Mouse (Mus musculus) heart, adult 2 months (tissue): ENCODE results near the gene Slc13a2. TPM values are rescaled to one million over a fixed set of nuclear protein-coding genes. Genes with fewer than 3 reads are reported as not detected.

Experiments
- DNase-seq, 2 experiments: peaks; one replicate each; pipeline ENCODE4 v3.0.0; 2021
- H3K27ac ChIP-seq: fragments of 200-600 bp; 2 replicates; pipeline ENCODE4 v1.8.1; 2022
- H3K27me3 ChIP-seq: fragments of 200-500 bp; 2 replicates; pipeline ENCODE4 v1.6.1; 2012; ENCODE audit warnings: mild to moderate bottlenecking, low read length, inconsistent platforms, mixed read lengths; ENCODE audit not compliant: control insufficient read depth, insufficient read depth
- H3K36me3 ChIP-seq: fragments of 200-500 bp; 2 replicates; pipeline ENCODE4 v1.6.1; 2012; ENCODE audit warnings: low read length, inconsistent platforms; ENCODE audit not compliant: control insufficient read depth, insufficient read depth
- H3K4me1 ChIP-seq: fragments of 200-500 bp; 2 replicates; pipeline ENCODE4 v1.6.1; 2011; ENCODE audit warnings: low read length; ENCODE audit not compliant: control insufficient read depth, insufficient read depth
- H3K4me3 ChIP-seq: fragments of 200-600 bp; 2 replicates; pipeline ENCODE4 v1.8.1; 2022
- H3K79me2 ChIP-seq: fragments of 200-500 bp; replicated peaks from 2 replicates; pipeline ENCODE4 v1.6.1; 2012; ENCODE audit warnings: mild to moderate bottlenecking, inconsistent platforms, low read length, moderate library complexity, mixed read lengths; ENCODE audit not compliant: control insufficient read depth, insufficient read depth
- H3K9ac ChIP-seq: fragments of 200-500 bp; 2 replicates; pipeline ENCODE4 v1.6.1; 2012; ENCODE audit warnings: low read depth, mild to moderate bottlenecking, control low read depth, inconsistent platforms, low read length, mixed read lengths
- CTCF ChIP-seq: fragments of 200-600 bp; IDR thresholded peaks from 2 replicates; pipeline ENCODE4 v1.8.1; 2022; ENCODE audit warnings: antibody characterized with exemption, mild to moderate bottlenecking, moderate library complexity
- EP300 ChIP-seq: fragments of 200-500 bp; IDR thresholded peaks from 2 replicates; pipeline ENCODE4 v1.6.1; 2011; ENCODE audit warnings: low read depth, low read length, control low read depth; ENCODE audit not compliant: insufficient read depth
- POLR2A ChIP-seq: fragments of 200-500 bp; IDR thresholded peaks from 2 replicates; pipeline ENCODE4 v1.6.1; 2011; ENCODE audit warnings: mild to moderate bottlenecking, low read depth, low read length, control low read depth; ENCODE audit not compliant: insufficient read depth
- WGBS: fragments of 180-500 bp; shearing (Covaris S2); methylation state at CpG from one replicate; pipeline ENCODE4 v1.1.7; 2018; 5-methylcytosine and 5-hydroxymethylcytosine counted together
- intact Hi-C: fragments of 180-260 bp; cut with DNase I; formaldehyde crosslinking; loops from one replicate; pipeline ENCODE4 v1.15.1; 2025
- polyA plus RNA-seq: library from polyadenylated mRNA; depleted of rRNA; stranded (reverse); fragments of >200 nt; gene quantifications from 2 replicates; pipeline ENCODE4 v1.2.3, GENCODE M21; 2012
- total RNA-seq, 2 experiments: library from RNA; stranded (reverse); gene quantifications; 2 replicates each; pipeline ENCODE4 v1.2.3; 2021

Gene Slc13a2
- total and polyA plus RNA-seq, 3 experiments, result 0.23 TPM; not detected in 2

DNA sequence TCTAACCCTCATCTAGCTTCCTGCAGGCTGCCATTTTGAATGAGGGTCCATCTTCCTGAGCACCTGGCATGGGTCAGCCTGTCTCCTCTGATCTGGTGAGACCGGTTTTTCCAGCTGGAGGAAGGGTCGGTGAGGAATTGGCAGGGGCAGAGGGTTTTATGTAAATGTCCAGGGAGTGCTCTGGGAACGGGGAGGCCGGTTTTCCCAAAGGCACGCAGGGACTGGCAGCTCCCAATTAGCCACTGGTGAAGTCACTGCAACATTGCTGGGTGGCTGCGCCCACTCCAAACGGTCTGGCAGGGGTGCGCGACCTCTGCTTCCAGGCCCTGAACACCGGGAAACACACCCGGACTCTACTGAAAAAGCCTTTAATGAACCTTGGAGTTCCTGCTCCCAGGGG lies 25.1 kb downstream of the Slc13a2 start:
- Histone ChIP-seq H3K9ac (no peak overlapping the region), H3K4me1 (no peaks in the 10 kb centered on the region), H3K27me3 (no peaks in the 10 kb centered on the region), H3K79me2 (no peaks in the 10 kb centered on the region), H3K27ac (no peak overlapping the region), H3K36me3 (no peaks in the 10 kb centered on the region), H3K4me3 (no peak overlapping the region)
- intact Hi-C loops, result loop anchor here (2.0 kb wide), 1 partner anchor 42 kb away; no protein-coding TSS in a partner anchor
- TF ChIP-seq POLR2A (no peak), EP300 (no peak), CTCF (no peak)
- DNase-seq, result no peak
- 61% methylated on average over 11 of the region's 11 CpGs for WGBS

DNA sequence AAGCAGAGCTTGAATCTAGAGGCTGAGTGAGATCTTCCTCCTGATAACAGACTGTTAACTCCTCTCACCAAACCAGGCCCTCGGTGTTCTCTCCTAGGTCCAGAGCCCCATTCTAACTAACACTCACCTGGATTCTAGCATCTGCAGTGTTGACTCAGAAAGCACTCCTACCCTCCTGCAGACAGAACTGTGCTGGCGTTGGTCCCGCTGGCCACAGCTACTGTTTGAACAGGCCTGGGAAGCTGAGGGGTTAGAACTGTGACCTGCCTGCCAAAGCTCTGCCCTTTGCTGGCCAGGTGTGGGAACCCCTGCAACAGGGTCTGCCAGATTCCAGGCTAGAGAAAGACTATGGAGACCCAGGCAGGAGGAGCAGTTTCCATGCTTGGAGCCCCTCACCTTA lies 29.3 kb downstream of the Slc13a2 start:
- DNase-seq, result no peak
- H3K27ac ChIP-seq, result no peak overlapping the region
- H3K79me2 ChIP-seq, result no peaks in the 10 kb centered on the region
- no peak overlapping the region for H3K4me3 ChIP-seq
- TF ChIP-seq EP300, result no peak
- TF ChIP-seq POLR2A, result no peak
- no peak for TF ChIP-seq CTCF
- no peaks in the 10 kb centered on the region for H3K27me3 ChIP-seq
- WGBS, result 78% methylated on average over 3 of the region's 3 CpGs
- no peaks in the 10 kb centered on the region for H3K4me1 ChIP-seq
- no peak overlapping the region for H3K9ac ChIP-seq
- intact Hi-C loops, result no loop called here
- no peaks in the 10 kb centered on the region for H3K36me3 ChIP-seq

DNA sequence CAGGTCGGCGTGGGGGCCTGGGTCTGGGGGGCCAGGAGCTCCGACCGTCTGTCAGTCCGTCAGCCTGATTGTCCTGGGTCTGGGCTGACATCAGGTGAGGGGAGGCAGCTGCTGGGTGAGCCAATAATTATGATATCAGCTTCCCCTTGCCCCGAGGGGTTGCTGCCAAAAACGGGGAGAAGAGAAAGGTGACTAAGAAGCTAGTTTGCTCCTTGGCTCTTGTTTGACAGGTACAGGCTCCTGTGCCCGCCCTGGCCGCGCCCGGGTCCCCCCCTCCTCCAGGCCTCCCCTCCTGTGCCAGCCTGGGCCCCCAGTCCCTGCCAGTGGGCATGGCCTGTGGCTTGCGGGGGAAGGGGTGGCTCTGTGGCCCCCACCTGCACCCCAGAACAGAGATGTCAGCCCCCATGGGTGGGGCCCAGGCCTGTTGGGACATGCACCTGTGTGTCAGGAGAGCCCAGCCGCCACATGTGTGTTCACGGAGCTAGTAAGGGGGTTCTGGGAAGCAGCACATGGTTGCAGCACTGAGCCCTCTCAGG lies 35.4 kb downstream of the Slc13a2 start, which contains the start of gene Foxn1:
Gene Foxn1, minus strand, starts transcription at position 51 of the 536 bp plus-strand sequence.
- H3K4me1 ChIP-seq, result no peaks in the 10 kb centered on the region
- no peak within 1 kb of the TSS for H3K4me3 ChIP-seq
- no peak within 1 kb of the TSS for H3K27ac ChIP-seq
- DNase-seq, result no peak
- intact Hi-C loops, result no loop called here
- H3K27me3 ChIP-seq, result no peaks in the 10 kb centered on the region
- TF ChIP-seq POLR2A (no peak), EP300 (no peak), CTCF (no peak)
- H3K79me2 ChIP-seq, result no peaks in the 10 kb centered on the region
- WGBS, result 76% methylated on average over 14 of the region's 14 CpGs
- H3K9ac ChIP-seq, result no peak within 1 kb of the TSS
- H3K36me3 ChIP-seq, result no peaks in the 10 kb centered on the region

DNA sequence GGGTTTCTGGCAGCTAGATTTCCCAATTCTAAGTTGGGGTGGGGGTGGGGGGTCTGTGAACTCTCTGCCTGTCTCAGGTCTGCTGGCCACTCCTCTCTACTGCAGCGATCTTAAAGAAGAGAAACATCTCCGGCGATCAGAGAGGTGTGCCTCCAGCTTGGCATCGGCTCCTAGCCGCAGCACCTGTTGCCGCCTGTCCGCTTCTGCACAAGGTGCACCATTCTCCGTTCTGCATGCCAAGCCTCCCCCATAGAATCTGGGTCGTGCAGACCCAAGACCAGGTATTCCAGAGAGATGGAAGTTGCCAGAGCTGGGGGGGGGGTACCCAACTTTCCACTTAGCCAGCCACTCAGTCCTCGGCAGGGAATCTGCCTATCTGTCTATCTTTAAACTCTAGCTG lies 36.2 kb downstream of the Slc13a2 start:
- Histone ChIP-seq H3K9ac (no peak overlapping the region), H3K36me3 (no peaks in the 10 kb centered on the region), H3K79me2 (no peaks in the 10 kb centered on the region), H3K27ac (no peak overlapping the region), H3K4me3 (no peak overlapping the region), H3K4me1 (no peaks in the 10 kb centered on the region), H3K27me3 (no peaks in the 10 kb centered on the region)
- no peak for TF ChIP-seq EP300
- TF ChIP-seq POLR2A, result no peak
- no peak for TF ChIP-seq CTCF
- no peak for DNase-seq
- intact Hi-C loops, result no loop called here
- 77% methylated on average over 10 of the region's 10 CpGs for WGBS

DNA sequence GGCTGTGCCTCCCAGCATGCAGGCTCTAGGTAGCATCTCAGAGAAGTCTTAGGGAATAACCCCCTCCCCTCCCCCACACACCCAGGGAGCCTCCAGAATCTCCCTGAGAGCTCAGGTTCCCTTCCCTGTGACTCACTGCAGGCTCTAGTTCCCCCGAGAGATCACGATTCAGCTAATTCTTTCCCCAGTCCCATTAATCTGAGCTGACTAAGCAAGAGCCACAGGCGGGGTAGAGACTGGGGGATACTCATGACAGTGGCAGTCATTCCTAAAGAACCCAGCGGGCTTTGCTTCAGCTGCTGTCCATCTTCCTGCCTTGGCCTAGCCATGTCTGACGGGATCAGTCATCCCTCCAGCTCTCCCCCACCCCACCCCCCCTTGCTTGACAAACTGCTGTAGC lies 39.3 kb downstream of the Slc13a2 start:
- 41% methylated on average over 5 of the region's 5 CpGs for WGBS
- no peak overlapping the region for H3K27ac ChIP-seq
- no peak overlapping the region for H3K4me3 ChIP-seq
- H3K36me3 ChIP-seq, result no peaks in the 10 kb centered on the region
- no peak overlapping the region for H3K9ac ChIP-seq
- intact Hi-C loops, result no loop called here
- no peaks in the 10 kb centered on the region for H3K4me1 ChIP-seq
- no peak for DNase-seq
- H3K79me2 ChIP-seq, result no peaks in the 10 kb centered on the region
- TF ChIP-seq CTCF, result no peak
- TF ChIP-seq POLR2A, result no peak
- TF ChIP-seq EP300, result no peak
- H3K27me3 ChIP-seq, result no peaks in the 10 kb centered on the region; the same call in 1 of the 2 replicates

DNA sequence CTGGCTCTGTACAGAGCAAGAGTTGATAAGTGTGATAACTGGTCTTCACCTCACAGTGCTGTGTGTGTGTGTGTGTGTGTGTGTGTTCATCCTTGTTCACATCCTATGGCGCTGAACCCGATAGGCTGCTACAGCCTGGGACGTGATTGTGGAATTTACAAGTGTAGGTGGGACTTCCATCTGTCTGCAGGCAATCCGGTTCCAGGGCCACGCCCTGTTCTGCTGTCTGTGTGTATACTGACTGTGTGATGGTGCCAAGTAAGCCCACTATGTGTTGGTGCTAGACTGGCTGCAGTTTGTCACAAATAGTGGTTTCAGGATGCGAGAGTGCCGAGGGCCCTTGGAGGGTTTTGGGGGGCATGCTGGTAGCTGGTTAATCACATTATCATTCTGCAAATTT lies 39.7 kb downstream of the Slc13a2 start:
- no peak for DNase-seq
- TF ChIP-seq POLR2A (no peak), EP300 (no peak), CTCF (no peak)
- Histone ChIP-seq H3K9ac (no peak overlapping the region), H3K4me1 (no peaks in the 10 kb centered on the region), H3K4me3 (no peak overlapping the region), H3K27ac (no peak overlapping the region), H3K36me3 (no peaks in the 10 kb centered on the region), H3K79me2 (no peaks in the 10 kb centered on the region), H3K27me3 (no peaks in the 10 kb centered on the region; the same call in 1 of the 2 replicates)
- intact Hi-C loops, result no loop called here
- WGBS, result 60% methylated on average over 7 of the region's 7 CpGs
